Mouse (Mus musculus): ENCODE data around the gene Tmem230. TPM values are rescaled to one million over a fixed set of nuclear protein-coding genes. Genes with fewer than 3 reads are reported as not detected.
"Not testable (repeated sequence)": the region's sequence is repeated elsewhere in the genome, so short reads cannot be mapped to it uniquely, and the experiment has no call there.

The Tmem230 gene
- 10 to 100 TPM; 28.2 to 45.1 (median 37.2) TPM for polyA plus RNA-seq (2017; shearing (Covaris generic))

GRCm38 (mm10) chr2:132247539-132248313, at the start of gene Tmem230:
Tmem230 (minus strand) TSS chr2:132247807.
- ATAC-seq = peak; percentile 84

- ATAC-seq = no peak
Measured at GRCm38 (mm10) chr2:132293694-132294450, 46.3 kb upstream of the Tmem230 start.

- ATAC-seq = peak; percentile 57
Measured at GRCm38 (mm10) chr2:132292083-132292482, 44.5 kb upstream of the Tmem230 start.

GRCm38 (mm10) chr2:132291265-132291664, 43.7 kb upstream of the Tmem230 start:
- peak; percentile 39 for ATAC-seq

- peak; percentile 19 for ATAC-seq
Measured at GRCm38 (mm10) chr2:132290808-132291207, 43.2 kb upstream of the Tmem230 start.

- ATAC-seq = not testable (repeated sequence)
Measured at GRCm38 (mm10) chr2:132289213-132289612, 41.6 kb upstream of the Tmem230 start.

- ATAC-seq = no peak
Measured at GRCm38 (mm10) chr2:132286376-132287076, 38.9 kb upstream of the Tmem230 start.

- ATAC-seq = not testable (repeated sequence)
Measured at GRCm38 (mm10) chr2:132285722-132286121, 38.1 kb upstream of the Tmem230 start.

- no peak for ATAC-seq
Measured at GRCm38 (mm10) chr2:132284492-132285139, 37.0 kb upstream of the Tmem230 start.

GRCm38 (mm10) chr2:132283236-132284070, 35.8 kb upstream of the Tmem230 start:
- no peak for ATAC-seq

- ATAC-seq = no peak
Measured at GRCm38 (mm10) chr2:132282453-132283174, 35.0 kb upstream of the Tmem230 start.

- peak; percentile 67 for ATAC-seq
Measured at GRCm38 (mm10) chr2:132281560-132282452, 34.2 kb upstream of the Tmem230 start.

GRCm38 (mm10) chr2:132280518-132281120, 33.0 kb upstream of the Tmem230 start:
- peak; percentile 47 for ATAC-seq

- no peak for ATAC-seq
Measured at GRCm38 (mm10) chr2:132279978-132280377, 32.4 kb upstream of the Tmem230 start.

GRCm38 (mm10) chr2:132279336-132279882, 31.8 kb upstream of the Tmem230 start:
- peak; percentile 40 for ATAC-seq

- ATAC-seq = no peak
Measured at GRCm38 (mm10) chr2:132278273-132278853, 30.8 kb upstream of the Tmem230 start.

GRCm38 (mm10) chr2:132276249-132276648, 28.6 kb upstream of the Tmem230 start:
- ATAC-seq = no peak

GRCm38 (mm10) chr2:132275527-132275926, 27.9 kb upstream of the Tmem230 start:
- no peak for ATAC-seq
